Mouse (Mus musculus) frontal cortex, postnatal 36 days (tissue): ENCODE data around the gene Tnrc6b.
"Not testable (repeated sequence)": the region's sequence is repeated elsewhere in the genome, so short reads cannot be mapped to it uniquely, and the experiment has no call there.

Source experiments
- DNase-seq, 2 experiments: peaks; one replicate each; pipeline ENCODE4 v3.0.0; 2022; ENCODE audit warnings: low spot score in 2 of 2

The Tnrc6b gene

GRCm38 (mm10) chr15:80850004-80850403 lies 138.9 kb downstream of the Tnrc6b start:
- no peak for DNase-seq

GRCm38 (mm10) chr15:80850682-80851475 lies 139.8 kb downstream of the Tnrc6b start:
- DNase-seq: peak in 1 of 2 experiments; percentile 17

GRCm38 (mm10) chr15:80852122-80852521 lies 141.0 kb downstream of the Tnrc6b start:
- DNase-seq: no peak

GRCm38 (mm10) chr15:80852527-80852926 lies 141.4 kb downstream of the Tnrc6b start:
- not testable (repeated sequence) for DNase-seq

GRCm38 (mm10) chr15:80859366-80859765 lies 148.3 kb downstream of the Tnrc6b start:
- no peak for DNase-seq

- DNase-seq: no peak
Measured at GRCm38 (mm10) chr15:80861302-80861701, 150.2 kb downstream of the Tnrc6b start.

GRCm38 (mm10) chr15:80862027-80862426 lies 150.9 kb downstream of the Tnrc6b start:
- no peak for DNase-seq

GRCm38 (mm10) chr15:80868603-80869002 lies 157.5 kb downstream of the Tnrc6b start:
- not testable (repeated sequence) for DNase-seq

- DNase-seq: no peak
Measured at GRCm38 (mm10) chr15:80874726-80875125, 163.6 kb downstream of the Tnrc6b start.

- DNase-seq: peak; percentile 31 to 36
Measured at GRCm38 (mm10) chr15:80876231-80876630, 165.1 kb downstream of the Tnrc6b start.

GRCm38 (mm10) chr15:80884095-80884494 lies 173.0 kb downstream of the Tnrc6b start:
- peak; percentile 31 to 35 for DNase-seq

- DNase-seq: no peak
Measured at GRCm38 (mm10) chr15:80886361-80887156, 175.4 kb downstream of the Tnrc6b start.

- DNase-seq: no peak
Measured at GRCm38 (mm10) chr15:80892341-80892740, 181.2 kb downstream of the Tnrc6b start.

GRCm38 (mm10) chr15:80896741-80897140 lies 185.6 kb downstream of the Tnrc6b start:
- DNase-seq: no peak

GRCm38 (mm10) chr15:80897911-80898310 lies 186.8 kb downstream of the Tnrc6b start:
- no peak for DNase-seq

- no peak for DNase-seq
Measured at GRCm38 (mm10) chr15:80899806-80900205, 188.7 kb downstream of the Tnrc6b start.

GRCm38 (mm10) chr15:80901806-80902513 lies 190.8 kb downstream of the Tnrc6b start:
- peak; percentile 39 to 62 for DNase-seq

GRCm38 (mm10) chr15:80904776-80905175 lies 193.7 kb downstream of the Tnrc6b start:
- not testable (repeated sequence) for DNase-seq

- no peak for DNase-seq
Measured at GRCm38 (mm10) chr15:80910183-80910582, 199.1 kb downstream of the Tnrc6b start.

- DNase-seq: no peak
Measured at GRCm38 (mm10) chr15:80910790-80911531, 199.8 kb downstream of the Tnrc6b start.

GRCm38 (mm10) chr15:80912175-80912574 lies 201.1 kb downstream of the Tnrc6b start:
- no peak for DNase-seq
